Mouse (Mus musculus): ENCODE measurements around the gene Mok. TPM values are rescaled to one million over a fixed set of nuclear protein-coding genes. Genes with fewer than 3 reads are reported as not detected.

Mok gene
- total and polyA plus RNA-seq, 2 experiments from 2014 or later: 7.4 to 11.8 TPM

GRCm38 (mm10) chr12:110875351-110875750 is 34.6 kb upstream of the Mok start:
- Histone ChIP-seq H3K9ac (replicated peaks; ENCODE audit: low read length) (no peak overlapping the region), H3K27ac (no peak overlapping the region), H3K27me3 (ENCODE audit: insufficient read depth, low read length) (no peaks in the 10 kb centered on the region), H3K4me2 (ENCODE audit: low read depth, low read length) (no peak overlapping the region), H3K9me3 (ENCODE audit: low read length) (no peaks in the 10 kb centered on the region), H3K4me3 (ENCODE audit: low read length) (no peak overlapping the region), H3K4me1 (ENCODE audit: insufficient read depth, low read length) (no peaks in the 10 kb centered on the region), H3K36me3 (ENCODE audit: insufficient read depth, low read length) (peaks cover 32% of the 10 kb centered on the region)
- no peak for TF ChIP-seq CTCF (IDR thresholded peaks at IDR 0.05; ENCODE audit: low read depth)
- ATAC-seq (no peak), DNase-seq (ENCODE audit: low spot score) (no peak)
- 73% methylated on average over 2 of the region's 2 CpGs for WGBS

GRCm38 (mm10) chr12:110871247-110871646 is 30.5 kb upstream of the Mok start:
- H3K9ac ChIP-seq (replicated peaks; ENCODE audit: low read length): no peak overlapping the region
- H3K27me3 ChIP-seq (ENCODE audit: insufficient read depth, low read length): no peaks in the 10 kb centered on the region
- no peak for ATAC-seq
- no peak for TF ChIP-seq CTCF (IDR thresholded peaks at IDR 0.05; ENCODE audit: low read depth)
- H3K27ac ChIP-seq: no peak overlapping the region
- no peak overlapping the region for H3K4me3 ChIP-seq (ENCODE audit: low read length)
- H3K4me1 ChIP-seq (ENCODE audit: insufficient read depth, low read length): no peaks in the 10 kb centered on the region
- 96% methylated on average over 5 of the region's 5 CpGs for WGBS
- H3K36me3 ChIP-seq (ENCODE audit: insufficient read depth, low read length): peaks cover 37% of the 10 kb centered on the region
- DNase-seq (ENCODE audit: low spot score): no peak
- no peak overlapping the region for H3K4me2 ChIP-seq (ENCODE audit: low read depth, low read length)
- no peaks in the 10 kb centered on the region for H3K9me3 ChIP-seq (ENCODE audit: low read length)

GRCm38 (mm10) chr12:110870107-110870506 is 29.4 kb upstream of the Mok start:
- TF ChIP-seq CTCF (IDR thresholded peaks at IDR 0.05; ENCODE audit: low read depth): no peak
- 91% methylated on average over 4 of the region's 4 CpGs for WGBS
- Histone ChIP-seq H3K4me3 (ENCODE audit: low read length) (no peak overlapping the region), H3K4me2 (ENCODE audit: low read depth, low read length) (no peak overlapping the region), H3K9ac (replicated peaks; ENCODE audit: low read length) (no peak overlapping the region), H3K36me3 (ENCODE audit: insufficient read depth, low read length) (peaks cover 37% of the 10 kb centered on the region), H3K27ac (no peak overlapping the region), H3K4me1 (ENCODE audit: insufficient read depth, low read length) (no peaks in the 10 kb centered on the region), H3K27me3 (ENCODE audit: insufficient read depth, low read length) (no peaks in the 10 kb centered on the region), H3K9me3 (ENCODE audit: low read length) (no peaks in the 10 kb centered on the region)
- DNase-seq (ENCODE audit: low spot score) (no peak), ATAC-seq (no peak)

- Histone ChIP-seq H3K36me3 (ENCODE audit: insufficient read depth, low read length) (peaks cover 29% of the 10 kb centered on the region), H3K9me3 (ENCODE audit: low read length) (no peaks in the 10 kb centered on the region)
- ATAC-seq: no peak
Observed at GRCm38 (mm10) chr12:110865989-110866388, 25.2 kb upstream of the Mok start.

GRCm38 (mm10) chr12:110865571-110865970 is 24.8 kb upstream of the Mok start:
- H3K27me3 ChIP-seq (ENCODE audit: insufficient read depth, low read length): no peaks in the 10 kb centered on the region
- H3K4me3 ChIP-seq (ENCODE audit: low read length): no peak overlapping the region
- no peak overlapping the region for H3K27ac ChIP-seq
- H3K4me1 ChIP-seq (ENCODE audit: insufficient read depth, low read length): no peaks in the 10 kb centered on the region
- TF ChIP-seq CTCF (IDR thresholded peaks at IDR 0.05; ENCODE audit: low read depth): no peak
- ATAC-seq (no peak), DNase-seq (ENCODE audit: low spot score) (no peak)
- no peaks in the 10 kb centered on the region for H3K9me3 ChIP-seq (ENCODE audit: low read length)
- WGBS: 27% methylated on average over 6 of the region's 6 CpGs
- peaks cover 30% of the 10 kb centered on the region for H3K36me3 ChIP-seq (ENCODE audit: insufficient read depth, low read length)
- H3K4me2 ChIP-seq (ENCODE audit: low read depth, low read length): no peak overlapping the region
- H3K9ac ChIP-seq (replicated peaks; ENCODE audit: low read length): no peak overlapping the region

More at GRCm38 (mm10) chr12:110865989-110866388, 25.2 kb upstream of the Mok start:
- no peaks in the 10 kb centered on the region for H3K27me3 ChIP-seq (ENCODE audit: insufficient read depth, low read length)
- H3K9ac ChIP-seq (replicated peaks; ENCODE audit: low read length): no peak overlapping the region
- H3K4me3 ChIP-seq (ENCODE audit: low read length): no peak overlapping the region
- 76% methylated on average over 10 of the region's 10 CpGs for WGBS
- DNase-seq (ENCODE audit: low spot score): no peak
- no peaks in the 10 kb centered on the region for H3K4me1 ChIP-seq (ENCODE audit: insufficient read depth, low read length)
- no peak overlapping the region for H3K4me2 ChIP-seq (ENCODE audit: low read depth, low read length)
- no peak for TF ChIP-seq CTCF (IDR thresholded peaks at IDR 0.05; ENCODE audit: low read depth)
- H3K27ac ChIP-seq: no peak overlapping the region

- TF ChIP-seq CTCF (IDR thresholded peaks at IDR 0.05; ENCODE audit: low read depth): no peak
- DNase-seq (ENCODE audit: low spot score) (no peak), ATAC-seq (no peak)
- Histone ChIP-seq H3K36me3 (ENCODE audit: insufficient read depth, low read length) (peaks cover 21% of the 10 kb centered on the region), H3K27ac (no peak overlapping the region), H3K4me2 (ENCODE audit: low read depth, low read length) (no peak overlapping the region), H3K27me3 (ENCODE audit: insufficient read depth, low read length) (no peaks in the 10 kb centered on the region), H3K4me3 (ENCODE audit: low read length) (no peak overlapping the region), H3K9ac (replicated peaks; ENCODE audit: low read length) (no peak overlapping the region), H3K9me3 (ENCODE audit: low read length) (no peaks in the 10 kb centered on the region), H3K4me1 (ENCODE audit: insufficient read depth, low read length) (no peaks in the 10 kb centered on the region)
- 95% methylated on average over 6 of the region's 6 CpGs for WGBS
Observed at GRCm38 (mm10) chr12:110864008-110864407, 23.3 kb upstream of the Mok start.

- TF ChIP-seq CTCF (IDR thresholded peaks at IDR 0.05; ENCODE audit: low read depth): no peak
Observed at GRCm38 (mm10) chr12:110861256-110861655, 20.5 kb upstream of the Mok start.

More at GRCm38 (mm10) chr12:110861256-110861655, 20.5 kb upstream of the Mok start:
- Histone ChIP-seq H3K4me3 (ENCODE audit: low read length) (no peak overlapping the region), H3K36me3 (ENCODE audit: insufficient read depth, low read length) (peaks cover 14% of the 10 kb centered on the region), H3K4me1 (ENCODE audit: insufficient read depth, low read length) (no peaks in the 10 kb centered on the region), H3K4me2 (ENCODE audit: low read depth, low read length) (no peak overlapping the region), H3K9ac (replicated peaks; ENCODE audit: low read length) (no peak overlapping the region), H3K27me3 (ENCODE audit: insufficient read depth, low read length) (no peaks in the 10 kb centered on the region), H3K9me3 (ENCODE audit: low read length) (no peaks in the 10 kb centered on the region), H3K27ac (no peak overlapping the region)
- WGBS: 52% methylated on average over 7 of the region's 7 CpGs
- DNase-seq (ENCODE audit: low spot score) (no peak), ATAC-seq (no peak)
